Mouse (Mus musculus) neural tube, embryonic 11.5 days (tissue): ENCODE data around the gene Ier2. TPM values are rescaled to one million over a fixed set of nuclear protein-coding genes. Genes with fewer than 3 reads are reported as not detected.
A peak's percentile ranks its signal among the peaks of the same experiment; 100 is the strongest.
"Not testable (repeated sequence)": the region's sequence is repeated elsewhere in the genome, so short reads cannot be mapped to it uniquely, and the experiment has no call there.

ENCODE experiments used
- ATAC-seq: fragments of 200-750 bp; cut with Nextera tagmentation; 2 replicates; pipeline ENCODE4 v1.8.0; 2017; ENCODE audit warnings: moderate number of reproducible peaks, mild to moderate bottlenecking, moderate TSS enrichment, moderate library complexity; ENCODE audit not compliant: insufficient read depth, low FRiP score, low TSS enrichment
- DNase-seq: peaks from one replicate; pipeline ENCODE4 v3.0.0-alpha.2; 2015; ENCODE audit warnings: low spot score
- H3K27ac ChIP-seq: fragments of 300-500 bp; sonication (generic); 2 replicates; pipeline ENCODE4 v1.5.1; 2014; ENCODE audit warnings: low read depth, mild to moderate bottlenecking, low read length
- H3K27me3 ChIP-seq: fragments of 300-500 bp; sonication (generic); 2 replicates; pipeline ENCODE4 v1.6.1; 2014; ENCODE audit warnings: mild to moderate bottlenecking, low read length, mixed read lengths; ENCODE audit not compliant: control insufficient read depth, insufficient read depth
- H3K36me3 ChIP-seq: fragments of 300-500 bp; sonication (generic); 2 replicates; pipeline ENCODE4 v1.6.1; 2014; ENCODE audit warnings: mild to moderate bottlenecking, low read length, moderate library complexity, mixed read lengths; ENCODE audit not compliant: control insufficient read depth, insufficient read depth
- H3K4me1 ChIP-seq: fragments of 300-500 bp; sonication (generic); 2 replicates; pipeline ENCODE4 v1.6.1; 2014; ENCODE audit warnings: low read length, mixed read lengths; ENCODE audit not compliant: control insufficient read depth, insufficient read depth
- H3K4me2 ChIP-seq: fragments of 300-500 bp; sonication (generic); 2 replicates; pipeline ENCODE4 v1.6.1; 2014; ENCODE audit warnings: low read depth, mild to moderate bottlenecking, moderate library complexity
- H3K4me3 ChIP-seq: fragments of 300-500 bp; sonication (generic); 2 replicates; pipeline ENCODE4 v1.5.1; 2014; ENCODE audit warnings: low read depth, low read length
- H3K9ac ChIP-seq: fragments of 300-500 bp; sonication (generic); 2 replicates; pipeline ENCODE4 v1.6.1; 2014; ENCODE audit warnings: mild to moderate bottlenecking, low read length
- H3K9me3 ChIP-seq: fragments of 300-500 bp; sonication (generic); 2 replicates; pipeline ENCODE4 v1.6.1; 2016; ENCODE audit warnings: low read length; ENCODE audit not compliant: control insufficient read depth
- WGBS: fragments of 180-500 bp; shearing (Covaris S2); extraction: QIAGEN DNeasy Blood & Tissue Kit; methylation state at CpG from one replicate; pipeline ENCODE4 v1.1.7; 2014; 5-methylcytosine and 5-hydroxymethylcytosine counted together
- polyA plus RNA-seq: library from polyadenylated mRNA; unstranded; fragments of >200 nt; fragmentation: Nextera tagmentation; extraction: Ambion mirVana; gene quantifications from 2 replicates; pipeline ENCODE4 v1.2.1, GENCODE M21; 2014

Gene Ier2
- polyA plus RNA-seq, 1 experiment from 2014 or later, result 71.6 TPM

DNA sequence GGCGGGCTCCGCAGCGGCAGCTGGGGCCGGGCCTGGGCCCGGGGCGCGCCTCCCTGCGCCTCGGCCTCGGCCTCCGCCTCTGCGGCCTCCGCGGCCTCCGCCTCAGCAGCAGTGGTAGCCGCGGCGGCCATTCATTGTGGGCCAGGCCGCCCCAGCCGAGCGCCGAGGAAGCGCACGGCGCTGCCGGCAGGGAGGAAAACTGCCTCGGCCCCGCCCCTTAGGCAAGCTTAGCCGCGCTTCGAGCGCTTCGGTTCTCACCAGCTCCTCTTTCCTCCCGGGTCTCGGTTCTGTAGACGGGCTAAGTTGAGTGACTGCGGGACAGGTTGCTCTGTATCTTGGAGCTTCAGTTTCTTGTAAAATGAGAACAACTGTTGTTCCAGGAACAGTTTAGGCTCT, 25.1 kb upstream of the Ier2 start, which contains the start of gene Nacc1:
Gene Nacc1 (minus strand): TSS at position 158 of the 396 bp plus-strand sequence.
- H3K4me1 ChIP-seq, result peaks cover 16% of the 10 kb centered on the region
- peak within 1 kb of the TSS; percentile 86 for H3K4me2 ChIP-seq
- no peaks in the 10 kb centered on the region for H3K9me3 ChIP-seq
- DNase-seq (peak; percentile 91), ATAC-seq (peak; percentile 83)
- peak within 1 kb of the TSS; percentile 98 for H3K9ac ChIP-seq
- peak within 1 kb of the TSS; percentile 96 for H3K4me3 ChIP-seq
- WGBS, result 0% methylated on average over 31 of the region's 37 CpGs
- no peaks in the 10 kb centered on the region for H3K27me3 ChIP-seq
- peak within 1 kb of the TSS; percentile 86 for H3K27ac ChIP-seq
- peaks cover 2% of the 10 kb centered on the region for H3K36me3 ChIP-seq

DNA sequence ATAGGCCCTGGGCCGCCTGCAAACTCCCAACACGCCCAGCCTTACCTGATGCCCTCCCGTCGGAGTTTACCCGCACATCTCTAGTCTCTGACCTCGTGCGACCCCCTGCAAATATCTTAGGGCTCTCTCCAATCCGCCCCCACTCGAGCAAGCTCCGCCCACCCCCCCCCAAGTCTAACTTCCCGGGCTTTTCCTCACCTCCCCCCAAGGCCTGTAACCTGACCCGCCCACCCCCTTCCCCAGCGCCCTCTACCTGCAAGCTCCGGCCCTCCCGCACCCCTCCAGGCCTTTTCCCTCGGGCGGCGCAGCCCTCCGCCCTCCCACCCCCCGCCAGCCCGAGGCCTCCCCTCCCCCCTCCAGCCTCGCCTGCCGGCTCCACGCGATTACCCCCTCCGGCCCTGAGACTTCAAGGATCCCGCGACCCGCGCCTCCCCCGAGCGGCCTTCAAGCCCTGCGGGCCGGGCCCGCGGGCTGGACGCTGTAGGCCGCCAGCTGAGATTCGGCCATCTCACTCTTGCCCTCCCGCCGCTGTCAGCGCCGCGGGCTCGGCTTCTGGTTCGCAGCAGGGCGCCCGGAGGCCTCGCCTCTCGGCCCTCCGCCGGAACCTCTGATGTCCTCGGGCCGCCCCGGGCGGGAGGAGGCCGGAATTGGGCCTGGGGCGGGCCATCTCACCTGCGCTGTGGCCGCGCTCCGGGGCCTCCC, 24.5 kb upstream of the Ier2 start:
- DNase-seq, result peak; percentile 58
- WGBS, result 1% methylated on average over 46 of the region's 62 CpGs

DNA sequence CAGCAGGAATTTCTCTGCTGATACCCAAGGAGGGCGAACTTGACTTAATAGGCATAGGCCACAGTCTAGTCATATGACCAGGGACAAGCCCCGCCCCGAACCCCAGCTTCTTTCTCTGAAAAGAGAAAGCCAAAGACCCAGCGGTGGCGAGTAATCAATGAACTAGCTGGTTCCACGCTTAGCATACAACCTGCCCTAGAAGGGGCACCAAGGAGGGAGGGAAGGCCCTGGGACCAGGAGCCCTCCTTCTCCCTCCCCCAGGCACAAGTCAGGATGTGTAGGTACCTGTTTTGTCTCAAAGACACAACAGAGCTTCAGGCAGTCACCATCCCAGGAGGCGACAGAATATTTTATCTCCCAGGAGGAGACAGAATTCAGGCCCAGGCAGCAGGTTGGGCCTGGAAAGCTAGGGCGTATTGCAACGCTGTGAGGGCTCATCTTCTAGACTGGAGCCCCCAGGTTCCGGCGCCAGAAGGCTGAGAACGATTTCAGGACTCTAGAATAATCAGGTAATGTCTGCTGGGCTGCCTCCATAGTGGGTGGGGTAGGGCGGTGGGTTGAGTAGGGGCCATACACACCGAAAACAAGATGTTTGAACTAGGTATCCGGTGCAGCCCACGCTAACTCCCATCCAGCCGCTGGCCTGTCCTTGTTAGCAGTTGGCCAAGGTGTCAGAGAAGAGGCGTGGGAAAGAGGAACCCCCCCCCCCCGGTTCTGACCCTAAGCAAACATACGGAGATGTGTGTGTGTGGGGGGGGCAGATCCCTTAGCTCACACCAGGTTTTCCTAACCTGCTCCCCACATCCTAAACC, 23.7 kb upstream of the Ier2 start, which contains the start of gene Trmt1:
Gene Trmt1 (plus strand): TSS at position 117 of the 812 bp plus-strand sequence.
- ATAC-seq (0 out of 2 replicates have a peak, but pooled peaks have one; percentile 1), DNase-seq (peak; percentile 26)
- 9% methylated on average over 20 of the region's 20 CpGs for WGBS
- Histone ChIP-seq H3K27me3 (no peaks in the 10 kb centered on the region), H3K9me3 (no peaks in the 10 kb centered on the region), H3K9ac (peak within 1 kb of the TSS; percentile 98), H3K36me3 (no peaks in the 10 kb centered on the region), H3K4me3 (peak within 1 kb of the TSS; percentile 96), H3K4me2 (peak within 1 kb of the TSS; percentile 86), H3K27ac (peak within 1 kb of the TSS; percentile 86), H3K4me1 (peaks cover 16% of the 10 kb centered on the region)

More for the DNA sequence above, 24.5 kb upstream of the Ier2 start:
- Histone ChIP-seq H3K27ac (peak overlapping the region; percentile 86), H3K9me3 (no peaks in the 10 kb centered on the region), H3K4me2 (peak overlapping the region; percentile 86), H3K36me3 (peaks cover 1% of the 10 kb centered on the region), H3K9ac (peak overlapping the region; percentile 98), H3K4me3 (peak overlapping the region; percentile 96), H3K4me1 (peaks cover 16% of the 10 kb centered on the region), H3K27me3 (no peaks in the 10 kb centered on the region)
- ATAC-seq, result peak; percentile 24

DNA sequence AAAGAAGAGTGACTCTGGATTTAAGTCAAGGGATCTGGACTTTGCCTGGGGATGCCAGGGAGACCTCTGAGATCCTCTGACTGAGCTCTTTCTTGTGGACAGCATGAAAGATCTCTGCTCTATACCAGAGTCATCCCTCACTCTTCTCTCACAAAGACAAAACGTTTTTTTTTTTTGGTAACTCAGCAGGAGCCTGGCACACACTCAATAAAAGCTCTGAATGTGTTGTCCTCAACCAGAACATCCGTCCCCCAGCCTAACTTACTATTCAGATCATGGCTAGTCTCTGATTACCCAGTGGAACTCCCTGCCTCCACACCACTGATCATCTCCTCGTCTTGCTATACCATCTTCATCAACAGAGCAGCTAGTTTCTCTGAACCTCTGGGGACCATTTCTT, 21.9 kb upstream of the Ier2 start:
- no peak for ATAC-seq
- Histone ChIP-seq H3K4me3 (no peak overlapping the region), H3K9ac (no peak overlapping the region), H3K4me1 (peaks cover 11% of the 10 kb centered on the region), H3K36me3 (no peaks in the 10 kb centered on the region), H3K4me2 (no peak overlapping the region), H3K27me3 (no peaks in the 10 kb centered on the region), H3K9me3 (no peaks in the 10 kb centered on the region), H3K27ac (no peak overlapping the region)
- WGBS, result 44% methylated on average over 3 of the region's 3 CpGs
- DNase-seq, result no peak

DNA sequence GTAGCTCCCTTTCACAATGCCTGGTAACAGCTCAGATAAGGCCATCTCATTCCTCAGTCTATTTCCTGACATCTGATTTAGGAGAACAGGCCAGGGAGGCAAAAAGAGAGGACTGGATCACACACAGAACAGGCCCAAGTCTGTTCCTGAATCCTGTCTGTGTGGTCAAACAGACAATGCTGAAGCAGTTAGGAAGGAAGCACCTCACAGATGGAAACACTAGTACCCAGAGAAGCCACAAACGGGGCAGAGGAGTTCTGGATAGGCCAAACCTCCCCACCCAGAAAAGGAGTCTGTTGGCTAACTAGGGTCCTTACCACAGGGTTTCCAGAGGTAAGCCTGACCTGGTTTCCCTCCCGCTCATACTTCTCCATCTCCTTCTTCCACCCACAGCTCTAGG, 19.6 kb upstream of the Ier2 start:
- no peak for ATAC-seq
- H3K27ac ChIP-seq, result no peak overlapping the region
- peaks cover 11% of the 10 kb centered on the region for H3K4me1 ChIP-seq
- H3K9me3 ChIP-seq, result no peaks in the 10 kb centered on the region
- H3K9ac ChIP-seq, result no peak overlapping the region
- DNase-seq, result no peak
- H3K36me3 ChIP-seq, result no peaks in the 10 kb centered on the region
- H3K27me3 ChIP-seq, result no peaks in the 10 kb centered on the region
- 91% methylated on average over 2 of the region's 2 CpGs for WGBS
- no peak overlapping the region for H3K4me2 ChIP-seq
- no peak overlapping the region for H3K4me3 ChIP-seq

DNA sequence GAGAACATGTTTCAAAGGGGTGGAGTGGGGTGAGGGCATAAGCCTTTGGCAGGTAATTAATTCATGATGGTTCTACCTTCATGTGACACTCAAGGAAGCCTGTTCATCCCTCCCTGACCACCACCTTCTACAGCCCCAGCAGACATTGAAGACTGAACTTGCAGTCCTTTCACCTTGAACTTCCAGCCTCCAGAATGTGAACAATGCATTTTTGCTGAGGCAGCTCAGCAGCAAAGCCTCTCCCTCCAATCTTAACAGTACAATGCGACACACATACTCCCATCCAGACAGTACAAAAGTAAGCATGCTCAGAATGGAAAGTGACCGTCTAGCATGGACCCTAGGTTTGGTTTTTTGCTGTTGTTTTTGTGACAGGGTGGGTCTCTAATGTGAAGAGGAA, 18.8 kb upstream of the Ier2 start:
- WGBS, result 97% methylated on average over 2 of the region's 2 CpGs
- H3K4me3 ChIP-seq, result no peak overlapping the region
- H3K4me2 ChIP-seq, result no peak overlapping the region
- DNase-seq, result no peak
- no peaks in the 10 kb centered on the region for H3K36me3 ChIP-seq
- no peak for ATAC-seq
- no peaks in the 10 kb centered on the region for H3K9me3 ChIP-seq
- no peak overlapping the region for H3K9ac ChIP-seq
- H3K4me1 ChIP-seq, result peaks cover 8% of the 10 kb centered on the region
- H3K27ac ChIP-seq, result no peak overlapping the region
- H3K27me3 ChIP-seq, result no peaks in the 10 kb centered on the region

DNA sequence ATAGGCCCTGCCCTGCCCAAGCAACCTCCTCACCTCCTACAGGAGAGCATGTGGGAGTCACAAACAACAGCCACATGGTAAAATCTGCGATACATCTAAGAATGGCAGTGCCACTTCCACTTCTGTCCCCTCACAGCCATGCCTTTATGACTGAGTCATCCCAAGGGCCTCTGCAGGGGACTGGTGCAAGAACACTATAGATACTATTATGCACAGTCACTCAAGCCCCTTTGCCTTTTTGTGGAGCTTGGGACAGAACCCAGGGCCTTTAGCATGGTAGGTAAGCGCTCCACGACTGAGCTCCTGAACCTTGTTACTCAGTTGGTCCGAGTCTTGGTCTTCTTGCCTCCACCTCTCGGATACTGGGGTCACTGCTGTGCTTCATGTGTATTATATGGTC, 14.7 kb upstream of the Ier2 start:
- H3K27ac ChIP-seq, result no peak overlapping the region
- H3K9me3 ChIP-seq, result no peaks in the 10 kb centered on the region
- H3K9ac ChIP-seq, result no peak overlapping the region
- H3K4me2 ChIP-seq, result no peak overlapping the region
- H3K36me3 ChIP-seq, result peaks cover 15% of the 10 kb centered on the region
- H3K27me3 ChIP-seq, result no peaks in the 10 kb centered on the region
- no peak overlapping the region for H3K4me3 ChIP-seq
- WGBS, result 95% methylated on average over 5 of the region's 5 CpGs
- ATAC-seq (no peak), DNase-seq (no peak)
- no peaks in the 10 kb centered on the region for H3K4me1 ChIP-seq

DNA sequence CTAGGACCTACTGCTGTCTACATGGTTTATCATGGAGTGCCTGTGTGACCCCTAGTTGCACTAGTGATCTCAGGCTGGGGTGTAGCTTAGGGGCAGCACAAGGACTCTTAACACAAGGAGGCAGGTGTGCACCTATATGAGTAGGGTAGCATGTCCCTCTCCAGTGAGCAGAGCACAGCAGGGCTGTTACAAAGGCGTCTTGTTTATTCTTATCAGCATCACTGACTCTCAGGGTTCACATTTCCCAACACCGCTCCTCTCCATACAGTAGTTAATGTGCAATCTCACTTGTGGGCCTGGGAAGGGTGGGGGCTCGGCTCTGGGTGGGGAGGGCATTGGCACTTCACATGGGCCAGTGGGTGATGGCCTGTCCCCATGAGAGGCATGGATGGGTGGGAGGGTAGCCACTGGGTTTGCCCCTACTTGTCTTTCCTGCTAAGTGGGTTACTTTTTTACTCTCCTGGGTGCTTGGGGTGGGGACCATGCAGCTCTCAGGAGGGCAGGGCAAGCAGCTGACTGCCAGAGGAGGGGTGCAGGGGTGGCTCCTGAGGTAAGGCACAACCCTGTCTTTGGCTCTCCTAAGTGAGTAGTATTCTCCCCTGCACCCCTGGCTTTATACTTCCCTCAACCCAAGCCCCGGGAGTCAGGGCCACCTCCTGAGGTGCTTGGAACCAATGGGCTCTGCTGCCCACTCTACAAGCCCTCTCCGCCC, 7.8 kb upstream of the Ier2 start:
- H3K4me2 ChIP-seq, H3K27ac ChIP-seq, ATAC-seq, H3K4me1 ChIP-seq, H3K9me3 ChIP-seq, H3K27me3 ChIP-seq, DNase-seq, H3K4me3 ChIP-seq, H3K9ac ChIP-seq: not testable (repeated sequence)
- peaks cover 14% of the 10 kb centered on the region for H3K36me3 ChIP-seq
- 91% methylated on average over 5 of the region's 5 CpGs for WGBS
